Mouse (Mus musculus): ENCODE measurements at regions not wholly inside any gene's neighbourhood (a gene's known extent, or its start where the extent isn't known, plus 50 kb on each side); places are given as distances from the start of the nearest gene placed in this dataset.

GRCm38 (mm10) chr5:111835737-111836667 lies 102.3 kb downstream of the Gm26897 start:
- no peaks in the 10 kb centered on the region for H3K4me1 ChIP-seq
- H3K9me3 ChIP-seq: no peaks in the 10 kb centered on the region
- H3K27ac ChIP-seq: no peak overlapping the region
- H3K9ac ChIP-seq: no peak overlapping the region
- WGBS: 39% methylated on average over 17 of the region's 17 CpGs
- H3K4me2 ChIP-seq: no peak overlapping the region
- H3K4me3 ChIP-seq: no peak overlapping the region
- no peaks in the 10 kb centered on the region for H3K36me3 ChIP-seq
- no peaks in the 10 kb centered on the region for H3K27me3 ChIP-seq
- ATAC-seq (ENCODE audit: borderline replicate concordance, extremely low read depth, low FRiP score, low TSS enrichment): no peak

- Histone ChIP-seq H3K36me3 (no peaks in the 10 kb centered on the region), H3K27me3 (no peaks in the 10 kb centered on the region), H3K4me2 (no peak overlapping the region), H3K9me3 (no peaks in the 10 kb centered on the region), H3K9ac (no peak overlapping the region), H3K4me1 (no peaks in the 10 kb centered on the region), H3K27ac (no peak overlapping the region), H3K4me3 (no peak overlapping the region)
- ATAC-seq (ENCODE audit: borderline replicate concordance, extremely low read depth, low FRiP score, low TSS enrichment): no peak
- WGBS: 39% methylated on average over 14 of the region's 14 CpGs
Measured at GRCm38 (mm10) chr5:111836668-111837234, 103.0 kb downstream of the Gm26897 start.

GRCm38 (mm10) chr5:111842461-111842860 lies 108.7 kb downstream of the Gm26897 start:
- H3K9ac ChIP-seq: no peak overlapping the region
- 42% methylated on average over 17 of the region's 17 CpGs for WGBS
- H3K9me3 ChIP-seq: no peaks in the 10 kb centered on the region
- no peaks in the 10 kb centered on the region for H3K36me3 ChIP-seq
- peaks cover 4% of the 10 kb centered on the region; the same call in 1 of the 2 replicates for H3K4me1 ChIP-seq
- no peak overlapping the region for H3K27ac ChIP-seq
- 0 out of 2 replicates have a peak overlapping the region, but pooled peaks have one; percentile 8 for H3K4me3 ChIP-seq
- H3K27me3 ChIP-seq: no peaks in the 10 kb centered on the region
- H3K4me2 ChIP-seq: peak overlapping the region; percentile 42
- ATAC-seq (ENCODE audit: borderline replicate concordance, extremely low read depth, low FRiP score, low TSS enrichment): no peak

GRCm38 (mm10) chr5:111843622-111844239 lies 110.0 kb downstream of the Gm26897 start:
- Histone ChIP-seq H3K27ac (no peak overlapping the region), H3K27me3 (no peaks in the 10 kb centered on the region), H3K36me3 (no peaks in the 10 kb centered on the region), H3K4me3 (no peak overlapping the region), H3K4me1 (peaks cover 4% of the 10 kb centered on the region; the same call in 1 of the 2 replicates), H3K9ac (no peak overlapping the region), H3K4me2 (no peak overlapping the region), H3K9me3 (no peaks in the 10 kb centered on the region)
- ATAC-seq (ENCODE audit: borderline replicate concordance, extremely low read depth, low FRiP score, low TSS enrichment): no peak
- WGBS: 38% methylated on average over 17 of the region's 17 CpGs

GRCm38 (mm10) chr5:111844528-111844927 lies 110.8 kb downstream of the Gm26897 start:
- H3K9me3 ChIP-seq: no peaks in the 10 kb centered on the region
- H3K4me2 ChIP-seq: no peak overlapping the region
- no peak overlapping the region for H3K27ac ChIP-seq
- H3K4me1 ChIP-seq: peaks cover 4% of the 10 kb centered on the region; the same call in 1 of the 2 replicates
- H3K4me3 ChIP-seq: no peak overlapping the region
- WGBS: 39% methylated on average over 3 of the region's 3 CpGs
- no peak overlapping the region for H3K9ac ChIP-seq
- no peaks in the 10 kb centered on the region for H3K27me3 ChIP-seq
- ATAC-seq (ENCODE audit: borderline replicate concordance, extremely low read depth, low FRiP score, low TSS enrichment): no peak
- no peaks in the 10 kb centered on the region for H3K36me3 ChIP-seq

- Histone ChIP-seq H3K9me3 (no peaks in the 10 kb centered on the region), H3K36me3 (no peaks in the 10 kb centered on the region), H3K4me2 (no peak overlapping the region), H3K27me3 (no peaks in the 10 kb centered on the region), H3K9ac (no peak overlapping the region), H3K4me1 (no peaks in the 10 kb centered on the region), H3K27ac (no peak overlapping the region), H3K4me3 (no peak overlapping the region)
- 84% methylated on average over 8 of the region's 10 CpGs for WGBS
- no peak for ATAC-seq (ENCODE audit: borderline replicate concordance, extremely low read depth, low FRiP score, low TSS enrichment)
Measured at GRCm38 (mm10) chr5:111848917-111849316, 115.2 kb downstream of the Gm26897 start.

GRCm38 (mm10) chr5:111852682-111853081 lies 119.0 kb downstream of the Gm26897 start:
- WGBS: 54% methylated on average over 6 of the region's 6 CpGs
- no peak overlapping the region for H3K27ac ChIP-seq
- no peaks in the 10 kb centered on the region for H3K9me3 ChIP-seq
- no peak for ATAC-seq (ENCODE audit: borderline replicate concordance, extremely low read depth, low FRiP score, low TSS enrichment)
- no peak overlapping the region for H3K4me2 ChIP-seq
- no peaks in the 10 kb centered on the region for H3K36me3 ChIP-seq
- H3K4me1 ChIP-seq: no peaks in the 10 kb centered on the region
- H3K4me3 ChIP-seq: no peak overlapping the region
- H3K27me3 ChIP-seq: no peaks in the 10 kb centered on the region
- no peak overlapping the region for H3K9ac ChIP-seq

GRCm38 (mm10) chr5:111855366-111855765 lies 121.6 kb downstream of the Gm26897 start:
- 68% methylated on average over 2 of the region's 2 CpGs for WGBS
- ATAC-seq (ENCODE audit: borderline replicate concordance, extremely low read depth, low FRiP score, low TSS enrichment): no peak
- Histone ChIP-seq H3K9me3 (no peaks in the 10 kb centered on the region), H3K27ac (no peak overlapping the region), H3K36me3 (no peaks in the 10 kb centered on the region), H3K4me2 (no peak overlapping the region), H3K27me3 (no peaks in the 10 kb centered on the region), H3K9ac (no peak overlapping the region), H3K4me1 (no peaks in the 10 kb centered on the region), H3K4me3 (no peak overlapping the region)

- H3K9me3 ChIP-seq: no peaks in the 10 kb centered on the region
- no peak overlapping the region for H3K4me2 ChIP-seq
- no peak overlapping the region for H3K4me3 ChIP-seq
- H3K27ac ChIP-seq: no peak overlapping the region
- ATAC-seq (ENCODE audit: borderline replicate concordance, extremely low read depth, low FRiP score, low TSS enrichment): no peak
- H3K9ac ChIP-seq: no peak overlapping the region
- 90% methylated on average over 7 of the region's 7 CpGs for WGBS
- no peaks in the 10 kb centered on the region for H3K4me1 ChIP-seq
- no peaks in the 10 kb centered on the region for H3K36me3 ChIP-seq
- H3K27me3 ChIP-seq: no peaks in the 10 kb centered on the region
Measured at GRCm38 (mm10) chr5:111857200-111857599, 123.5 kb downstream of the Gm26897 start.

GRCm38 (mm10) chr5:111860436-111860835 lies 126.7 kb downstream of the Gm26897 start:
- Histone ChIP-seq H3K9ac (no peak overlapping the region), H3K36me3 (no peaks in the 10 kb centered on the region), H3K4me3 (no peak overlapping the region), H3K27me3 (no peaks in the 10 kb centered on the region), H3K4me2 (no peak overlapping the region), H3K4me1 (peaks cover 6% of the 10 kb centered on the region), H3K27ac (no peak overlapping the region), H3K9me3 (no peaks in the 10 kb centered on the region)
- 92% methylated on average over 1 of the region's 1 CpGs for WGBS
- no peak for ATAC-seq (ENCODE audit: borderline replicate concordance, extremely low read depth, low FRiP score, low TSS enrichment)

GRCm38 (mm10) chr5:111862331-111862730 lies 128.6 kb downstream of the Gm26897 start:
- 87% methylated on average over 4 of the region's 4 CpGs for WGBS
- ATAC-seq (ENCODE audit: borderline replicate concordance, extremely low read depth, low FRiP score, low TSS enrichment): no peak
- no peaks in the 10 kb centered on the region for H3K36me3 ChIP-seq
- H3K27ac ChIP-seq: no peak overlapping the region
- peaks cover 6% of the 10 kb centered on the region for H3K4me1 ChIP-seq
- no peak overlapping the region for H3K9ac ChIP-seq
- no peak overlapping the region for H3K4me3 ChIP-seq
- no peaks in the 10 kb centered on the region for H3K27me3 ChIP-seq
- H3K4me2 ChIP-seq: no peak overlapping the region
- no peaks in the 10 kb centered on the region for H3K9me3 ChIP-seq

- 24% methylated on average over 7 of the region's 7 CpGs for WGBS
- Histone ChIP-seq H3K4me1 (peaks cover 6% of the 10 kb centered on the region), H3K9ac (no peak overlapping the region), H3K36me3 (no peaks in the 10 kb centered on the region), H3K4me3 (no peak overlapping the region), H3K4me2 (no peak overlapping the region), H3K27me3 (no peaks in the 10 kb centered on the region), H3K27ac (no peak overlapping the region; the same call in 1 of the 2 replicates), H3K9me3 (no peaks in the 10 kb centered on the region)
- peak; percentile 72; the same call in 1 of the 2 replicates for ATAC-seq (ENCODE audit: borderline replicate concordance, extremely low read depth, low FRiP score, low TSS enrichment)
Measured at GRCm38 (mm10) chr5:111863922-111864321, 130.2 kb downstream of the Gm26897 start.
